Mouse (Mus musculus) heart, adult 10 weeks (tissue): ENCODE data around the gene Odf3l2. TPM values are rescaled to one million over a fixed set of nuclear protein-coding genes. Genes with fewer than 3 reads are reported as not detected.

ENCODE experiments used
- polyA plus RNA-seq: library from polyadenylated mRNA; stranded (reverse); fragments of 350-450 nt; fragmentation: Illumina TruSeq; extraction: RNeasy Lipid Tissue Mini Kit (QIAGEN cat#74804); gene quantifications from one replicate; pipeline ENCODE4 v1.2.3, GENCODE M21; 2014; ENCODE audit warnings: low read depth, low replicate concordance

The Odf3l2 gene
- polyA plus RNA-seq, result not detected

DNA sequence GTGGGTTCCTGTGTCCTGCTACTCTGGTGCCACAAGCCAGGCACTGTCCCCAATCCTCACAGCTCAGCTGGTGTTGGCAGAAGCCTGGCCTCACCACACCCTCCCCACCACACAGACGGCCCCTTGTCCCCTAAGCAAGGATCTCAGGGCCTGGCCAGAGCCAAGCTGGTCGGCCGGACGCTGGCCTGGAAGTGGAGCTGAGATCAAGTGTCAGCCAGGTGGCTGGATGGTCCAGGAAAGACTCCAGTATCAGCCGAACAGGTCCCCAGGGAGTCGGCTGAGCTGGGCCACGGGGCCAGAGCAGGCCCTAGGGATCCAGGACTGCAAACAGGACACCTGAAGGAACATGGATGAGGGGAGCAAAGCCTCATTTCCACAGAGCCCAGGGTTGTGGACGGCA lies at the start of gene Odf3l2:
TSS of gene Odf3l2 (minus strand) at position 28 of the 400 bp plus-strand sequence.

DNA sequence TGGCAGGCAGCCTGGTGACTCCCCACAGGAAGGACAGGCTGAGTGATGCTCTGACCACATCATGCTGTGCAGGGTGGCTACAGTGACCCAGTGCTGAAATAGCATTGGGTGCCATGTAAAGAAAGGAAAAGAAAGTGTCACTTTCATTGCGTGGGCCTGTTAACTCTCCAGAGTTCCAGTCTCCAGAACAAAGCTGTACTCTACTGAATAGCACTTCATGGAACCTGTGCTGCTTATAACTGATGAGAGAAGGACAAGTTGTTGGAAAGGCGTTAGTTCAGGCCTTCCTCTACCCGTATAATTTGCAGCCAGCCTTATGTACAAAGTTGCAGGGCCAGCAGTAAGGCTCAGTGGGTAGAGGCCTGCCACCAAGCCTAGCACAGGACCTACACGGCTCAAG lies 43.2 kb upstream of the Odf3l2 start, which contains the start of gene Gzmm:
TSS of gene Gzmm (plus strand) at position 301 of the 400 bp plus-strand sequence.

DNA sequence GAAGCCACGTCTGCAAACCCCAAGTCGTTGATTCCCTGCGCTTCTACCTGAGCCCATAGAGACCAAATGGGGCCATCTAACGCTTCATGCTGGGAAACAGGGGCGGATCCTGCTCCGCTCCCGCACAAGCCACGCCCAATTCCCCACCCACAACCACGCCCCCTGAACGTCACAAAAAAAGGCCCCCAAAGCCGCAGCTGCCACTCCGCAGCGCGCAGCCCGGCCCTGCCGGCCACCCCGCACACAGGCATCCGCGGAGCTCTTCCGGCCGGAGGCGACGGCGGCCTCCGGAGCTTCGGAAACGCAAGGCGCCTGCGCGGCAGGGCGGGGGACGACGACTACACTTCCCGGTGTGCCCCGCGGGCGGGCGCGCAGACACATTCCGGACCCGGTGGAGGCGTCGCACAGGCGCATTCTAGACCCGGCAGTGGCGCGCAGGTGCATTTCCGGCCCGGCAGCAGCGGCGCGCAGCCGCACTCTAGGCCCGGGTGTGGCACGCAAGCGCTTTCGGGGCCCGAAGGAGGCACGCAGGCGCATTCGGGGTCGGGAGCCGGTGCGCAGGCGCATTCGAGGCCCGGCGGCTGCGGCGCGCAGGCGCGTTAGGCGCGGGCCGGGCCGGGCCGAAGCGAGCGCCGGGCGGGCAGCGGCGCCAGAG lies 36.2 kb upstream of the Odf3l2 start, which contains the start of gene Cdc34:
TSS of gene Cdc34 (plus strand) at position 605 of the 655 bp plus-strand sequence.

DNA sequence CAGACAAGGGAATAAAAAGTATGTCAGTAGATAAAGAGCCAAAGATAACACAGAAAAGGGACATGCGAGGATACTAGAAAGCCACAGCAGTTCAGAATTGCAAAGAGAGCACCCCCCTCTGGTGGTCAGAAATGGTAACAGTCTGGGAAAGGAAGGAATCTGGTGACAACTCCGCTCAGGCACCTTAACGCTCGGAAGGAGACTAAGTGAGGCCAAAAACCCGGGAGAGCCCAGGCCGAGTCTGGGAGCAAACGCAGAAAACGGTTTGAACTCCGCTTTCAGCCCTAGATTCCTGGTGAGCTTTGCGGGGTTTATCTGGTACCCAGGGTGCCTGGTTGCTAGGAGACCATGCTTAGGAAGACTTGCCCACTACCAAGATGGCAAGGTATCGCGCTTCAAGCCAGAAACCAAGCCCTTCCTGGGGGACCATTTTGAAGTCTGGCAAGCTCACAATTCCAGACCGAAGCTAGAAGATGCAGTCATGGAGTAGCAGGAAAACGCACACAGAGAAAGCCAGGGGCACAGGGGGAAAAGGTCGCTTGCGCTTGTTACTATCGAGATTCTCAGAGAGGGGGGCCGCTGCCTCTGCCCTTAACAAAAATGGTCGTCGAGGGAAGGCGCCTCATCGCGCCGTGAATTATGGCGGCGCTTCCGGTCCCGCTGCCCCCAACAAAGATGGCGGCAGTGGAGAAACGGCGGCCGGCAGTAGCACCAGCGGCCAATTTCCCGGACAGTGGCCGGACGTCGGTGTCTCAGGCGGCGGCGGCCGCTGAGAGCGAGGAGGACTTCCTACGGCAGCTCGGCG lies 23.4 kb upstream of the Odf3l2 start, which contains the start of gene Tpgs1:
TSS of gene Tpgs1 (plus strand) at position 599 of the 805 bp plus-strand sequence.

DNA sequence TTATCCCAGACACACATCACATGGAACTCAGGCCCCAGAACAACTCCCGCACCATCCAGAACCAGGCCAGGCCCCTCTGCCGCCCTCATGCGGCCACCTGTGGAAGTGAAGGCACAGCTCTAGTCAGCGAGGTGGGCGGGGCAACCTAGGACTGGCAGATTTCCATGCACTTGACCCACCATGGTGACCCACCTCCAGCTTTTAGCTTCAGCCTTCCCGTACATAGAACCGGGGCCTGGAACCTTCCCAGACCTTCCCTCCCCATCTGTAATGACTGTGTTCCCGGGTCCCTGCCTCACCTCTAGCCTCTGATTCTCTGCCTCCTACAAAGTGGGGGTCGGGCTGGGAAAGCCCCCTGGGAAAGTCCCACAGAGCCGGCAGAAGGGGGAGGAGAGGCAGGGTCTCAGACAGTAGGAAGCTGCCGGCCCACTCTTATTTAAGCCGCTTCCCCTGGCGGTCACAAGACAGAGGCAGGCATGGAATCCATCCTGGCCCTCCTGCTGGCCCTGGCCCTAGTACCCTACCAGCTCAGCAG lies 18.7 kb upstream of the Odf3l2 start, which contains the start of gene Madcam1:
TSS of gene Madcam1 (plus strand) at position 429 of the 535 bp plus-strand sequence.

DNA sequence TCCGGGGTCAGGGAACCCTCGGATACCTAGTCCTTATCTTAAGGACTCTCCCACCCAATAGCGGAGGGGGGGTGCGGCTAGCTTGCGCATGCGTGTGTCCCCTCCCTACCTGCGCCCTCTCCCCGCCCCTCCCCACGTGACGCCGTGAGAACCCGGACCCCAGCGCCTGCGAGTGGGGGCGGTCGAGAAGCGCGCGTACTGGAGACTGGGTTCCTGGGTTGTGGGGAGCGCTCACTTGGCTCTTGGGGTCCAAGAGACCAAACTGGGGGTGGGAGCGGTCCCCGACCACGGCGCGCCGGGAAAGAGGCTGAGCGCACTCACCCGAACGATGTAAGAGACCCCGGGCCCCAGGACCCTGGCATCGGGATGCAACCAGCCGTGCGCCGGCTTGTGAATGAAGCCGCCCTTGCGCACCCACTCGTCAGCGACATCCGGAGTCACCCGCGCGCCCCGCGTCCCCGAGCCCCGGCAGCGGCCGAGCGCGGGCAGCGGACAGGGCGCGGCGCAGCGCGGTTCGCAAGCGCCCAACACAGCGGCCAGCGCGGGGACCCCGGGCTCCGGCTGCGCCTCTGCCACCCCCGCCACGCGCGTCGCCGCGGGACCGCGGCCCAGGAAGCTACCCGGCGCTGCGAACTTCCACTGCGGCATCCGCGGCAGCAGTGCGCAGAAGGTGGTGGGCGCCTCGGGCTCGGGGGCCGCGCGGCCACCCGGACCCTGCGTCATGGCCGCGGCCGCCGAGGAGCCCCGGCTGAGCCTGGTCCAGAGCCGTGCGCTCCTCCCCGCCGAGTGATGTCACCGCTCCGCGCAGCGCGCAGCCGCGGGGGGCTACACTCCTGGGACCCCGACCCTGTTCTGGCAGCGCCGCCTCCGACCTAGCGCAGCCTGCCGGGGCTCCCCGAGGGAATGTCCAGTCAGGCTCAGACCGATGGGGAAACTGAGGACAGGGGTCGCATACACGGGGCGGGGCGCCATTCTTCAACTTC lies 8.1 kb downstream of the Odf3l2 start, which contains the start of gene Shc2:
TSS of gene Shc2 (minus strand) at position 791 of the 983 bp plus-strand sequence.

DNA sequence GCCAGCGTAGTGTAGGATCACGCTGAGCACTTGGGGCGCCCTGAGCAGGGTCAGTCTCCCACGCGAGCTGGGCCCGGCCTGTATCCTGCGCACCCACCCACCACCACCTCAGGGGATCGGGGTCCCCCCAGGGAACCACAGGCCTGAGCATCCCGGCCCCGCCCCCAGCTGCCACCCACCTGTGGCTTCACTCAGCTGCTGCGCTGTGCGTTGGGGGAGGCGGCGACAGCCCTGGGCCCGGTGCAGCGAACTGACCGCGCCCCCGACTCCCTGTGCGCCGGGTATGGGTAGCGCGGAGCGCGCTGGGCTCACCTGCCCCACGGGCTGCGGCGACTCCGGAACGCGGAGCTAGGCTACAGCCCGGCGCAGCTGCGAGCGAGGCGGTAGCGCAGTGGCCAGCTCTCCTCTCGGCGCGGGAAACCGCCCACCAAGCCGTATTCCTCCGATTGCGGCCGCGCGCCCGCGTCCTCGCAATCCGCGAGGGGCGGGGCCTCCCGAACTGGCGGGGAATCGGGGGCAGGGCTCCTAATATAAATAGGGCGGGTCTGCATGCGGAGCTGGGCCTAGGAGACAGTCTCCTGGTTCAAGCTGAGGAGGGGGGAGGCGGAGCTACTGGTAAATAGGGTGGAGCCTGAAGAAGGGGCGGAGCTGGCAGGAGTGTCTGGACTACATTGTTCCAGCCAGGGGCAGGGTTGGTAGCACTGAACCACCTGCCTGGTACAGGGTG lies 31.8 kb downstream of the Odf3l2 start, which contains the start of gene C2cd4c:
TSS of gene C2cd4c (minus strand) at position 448 of the 727 bp plus-strand sequence.

Other genes starting within 250 kb of the Odf3l2 start
- gene Vmn2r83, start 177.0 kb downstream of the Odf3l2 start, polyA plus RNA-seq, result not detected
- 3.2 TPM for gene Plpp2, start 111.9 kb downstream of the Odf3l2 start, polyA plus RNA-seq
- 14.6 TPM for gene Mier2, start 90.5 kb downstream of the Odf3l2 start, polyA plus RNA-seq
- gene Theg, start 58.4 kb downstream of the Odf3l2 start, polyA plus RNA-seq, result not detected
- gene C2cd4c, start 31.7 kb downstream of the Odf3l2 start, polyA plus RNA-seq, result not detected
- gene Shc2, start 7.8 kb downstream of the Odf3l2 start, polyA plus RNA-seq, result 2.7 TPM
- gene Madcam1, start 18.8 kb upstream of the Odf3l2 start, polyA plus RNA-seq, result not detected
- gene Tpgs1, start 23.6 kb upstream of the Odf3l2 start, polyA plus RNA-seq, result 15.6 TPM
- gene Cdc34, start 36.5 kb upstream of the Odf3l2 start, polyA plus RNA-seq, result 255 TPM
- gene Gzmm, start 43.3 kb upstream of the Odf3l2 start, polyA plus RNA-seq, result 9.9 TPM
- gene Bsg, start 58.8 kb upstream of the Odf3l2 start, polyA plus RNA-seq, result 2,003 TPM
- 13.4 TPM for gene Hcn2, start 70.9 kb upstream of the Odf3l2 start, polyA plus RNA-seq
- gene Polrmt, start 100.8 kb upstream of the Odf3l2 start, polyA plus RNA-seq, result 44.1 TPM
- not detected for gene Fgf22, start 109.3 kb upstream of the Odf3l2 start, polyA plus RNA-seq
- gene Rnf126, start 121.2 kb upstream of the Odf3l2 start, polyA plus RNA-seq, result 22.6 TPM
- gene Fstl3, start 131.5 kb upstream of the Odf3l2 start, polyA plus RNA-seq, result 8.3 TPM
- not detected for gene Prss57, start 145.2 kb upstream of the Odf3l2 start, polyA plus RNA-seq
- gene Palm, start 147.8 kb upstream of the Odf3l2 start, polyA plus RNA-seq, result 53.4 TPM
- gene Misp, start 175.3 kb upstream of the Odf3l2 start, polyA plus RNA-seq, result 0.99 TPM
- gene Ptbp1, start 208.7 kb upstream of the Odf3l2 start, polyA plus RNA-seq, result 38.6 TPM
- not detected for gene Prtn3, start 228.7 kb upstream of the Odf3l2 start, polyA plus RNA-seq
- 0.34 TPM for gene Plppr3, start 228.9 kb upstream of the Odf3l2 start, polyA plus RNA-seq
- not detected for gene Elane, start 240.5 kb upstream of the Odf3l2 start, polyA plus RNA-seq
- 72.1 TPM for gene Cfd, start 245.1 kb upstream of the Odf3l2 start, polyA plus RNA-seq